Mouse (Mus musculus) liver, embryonic 14.5 days (tissue): ENCODE measurements around the gene Grip1.

Source experiments
- CTCF ChIP-seq: IDR thresholded peaks from 2 replicates; pipeline ENCODE4 v1.5.1; 2016; ENCODE audit warnings: antibody characterized with exemption, low read depth, control low read depth
- EP300 ChIP-seq: IDR thresholded peaks from 2 replicates; pipeline ENCODE4 v1.6.1; 2016; ENCODE audit warnings: antibody characterized with exemption, low read depth

GRCm38 (mm10) chr10:119630401-119630800 is 176.8 kb downstream of the Grip1 start:
- TF ChIP-seq CTCF (no peak), EP300 (no peak)
